Mouse (Mus musculus) gastrocnemius, postnatal 25 days (tissue): ENCODE measurements around the gene Olfr586. TPM values are rescaled to one million over a fixed set of nuclear protein-coding genes. Genes with fewer than 3 reads are reported as not detected.

Experiments
- DNase-seq: peaks from one replicate; pipeline ENCODE4 v3.0.0; 2022
- long read RNA-seq, 2 experiments: library from polyadenylated mRNA; stranded (forward); transcript quantifications; one replicate each; pipeline ENCODE4 v2.0.0; 2021
- total RNA-seq, 2 experiments: library from RNA; stranded (reverse); gene quantifications; 1 replicate in 1 of 2; 2 replicates in 1 of 2; pipeline ENCODE4 v1.2.3; 2021

Olfr586 gene
- not detected for total RNA-seq
- long read RNA-seq, experiment 1, result 0 reads
- long read RNA-seq, experiment 2, result 0 reads

GRCm38 (mm10) chr7:103125538-103125937 lies at the start of gene Olfr586:
Gene Olfr586, minus strand, starts transcription at chr7:103125638.
- DNase-seq, result no peak

DNA sequence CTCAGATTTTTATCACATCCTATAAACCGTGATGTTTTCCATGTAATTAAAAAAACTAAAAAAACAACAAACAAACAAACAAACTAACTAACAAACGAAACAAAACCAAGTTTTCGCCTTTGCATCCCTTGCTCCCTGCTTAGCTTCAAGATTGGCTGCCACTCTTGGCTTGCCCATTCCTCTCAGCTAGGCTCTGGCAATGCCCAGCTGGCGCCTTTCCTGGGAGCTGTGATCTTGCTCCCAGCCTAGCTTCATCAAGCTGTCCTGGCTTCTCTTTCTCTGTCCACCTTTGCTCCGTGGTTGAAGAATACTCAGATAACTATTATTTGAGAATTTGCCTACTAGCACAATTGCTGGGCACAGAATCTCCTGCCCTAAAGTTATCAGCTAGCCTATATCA lies 44.3 kb upstream of the Olfr586 start:
- DNase-seq, result no peak

GRCm38 (mm10) chr7:103156256-103156655 lies 30.8 kb upstream of the Olfr586 start, which contains the start of gene Olfr589:
Gene Olfr589, minus strand, starts transcription at chr7:103156356.
- DNase-seq, result no peak

DNA sequence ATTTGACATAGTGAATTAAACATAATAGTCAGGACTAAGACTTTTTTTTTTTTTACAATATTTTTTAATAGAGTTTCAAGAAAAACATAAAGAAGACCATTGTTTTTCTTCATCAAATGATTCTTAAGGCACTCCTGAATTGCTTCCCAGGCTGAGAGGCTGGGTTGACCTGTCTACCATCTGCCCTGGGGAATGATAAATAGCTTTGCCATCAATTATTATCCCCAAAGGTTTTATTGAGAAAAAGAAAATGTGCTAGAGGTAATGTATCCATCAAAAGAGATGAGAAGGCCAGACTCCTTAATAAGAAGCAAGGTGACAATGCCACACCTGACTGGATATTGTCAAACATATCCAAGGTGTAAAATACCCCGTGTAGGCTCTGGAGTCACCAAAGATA lies 15.1 kb upstream of the Olfr586 start, which contains the start of gene Olfr588-ps1:
Gene Olfr588-ps1, plus strand, starts transcription at position 301 of the 400 bp plus-strand sequence.
- no peak for DNase-seq

- no peak for DNase-seq
Measured at GRCm38 (mm10) chr7:103119406-103119805, 6.0 kb downstream of the Olfr586 start.

DNA sequence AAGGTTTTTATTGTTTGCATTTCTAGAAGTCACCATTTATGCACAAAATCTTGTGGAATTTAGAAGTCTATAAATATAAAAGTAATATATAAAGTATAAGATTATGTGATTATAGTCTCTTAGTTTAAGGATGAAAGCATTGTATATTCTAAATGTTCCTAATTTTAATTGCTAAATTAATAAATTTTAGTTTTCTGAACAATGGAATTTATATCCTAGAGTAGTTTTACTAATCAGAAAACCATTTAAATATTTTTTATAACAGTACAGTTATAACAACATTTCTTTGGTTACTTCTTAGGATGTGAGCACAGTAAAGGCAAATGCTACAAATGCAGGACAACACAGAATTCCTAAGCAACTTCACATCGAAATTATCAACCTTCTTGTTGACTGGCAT lies 28.0 kb downstream of the Olfr586 start, which contains the start of gene Olfr585:
Gene Olfr585, plus strand, starts transcription at position 301 of the 400 bp plus-strand sequence.
- no peak for DNase-seq

DNA sequence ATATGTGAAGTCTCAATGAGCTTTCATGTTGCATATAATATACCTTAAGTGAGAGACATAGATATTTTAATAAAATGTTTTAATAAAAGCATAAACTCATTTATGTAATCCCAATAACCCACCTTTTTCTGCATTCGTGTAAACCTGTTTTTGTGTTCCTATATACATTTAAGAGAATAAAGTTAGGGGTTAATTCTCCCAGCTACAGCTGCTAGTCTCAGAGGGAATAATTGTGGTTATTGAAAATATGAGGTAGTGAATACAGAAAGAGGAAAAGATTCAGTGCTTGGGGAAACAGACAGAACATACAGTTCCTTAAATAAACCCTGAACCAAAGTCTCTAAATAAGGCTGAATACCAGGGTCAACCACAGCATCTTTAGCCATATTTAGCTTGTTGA lies 43.9 kb downstream of the Olfr586 start, which contains the start of gene Olfr584:
Gene Olfr584, plus strand, starts transcription at position 301 of the 400 bp plus-strand sequence.
- DNase-seq, result no peak

Other genes with a start within 250 kb of the Olfr586 start
- gene Olfr568, start 248.5 kb downstream of the Olfr586 start, total RNA-seq, result not detected
- gene Olfr569, start 234.8 kb downstream of the Olfr586 start, total RNA-seq, result not detected
- not detected for gene Olfr570, start 231.1 kb downstream of the Olfr586 start, total RNA-seq
- not detected for gene Olfr571, start 208.1 kb downstream of the Olfr586 start, total RNA-seq
- gene Olfr572, start 201.2 kb downstream of the Olfr586 start, total RNA-seq, result not detected
- gene Olfr573-ps1, start 183.1 kb downstream of the Olfr586 start, total RNA-seq, result not detected
- gene Olfr574, start 177.2 kb downstream of the Olfr586 start, total RNA-seq, result not detected
- gene Olfr575, start 166.9 kb downstream of the Olfr586 start, total RNA-seq, result not detected
- gene Olfr576, start 163.0 kb downstream of the Olfr586 start, total RNA-seq, result not detected
- not detected for gene Olfr577, start 149.7 kb downstream of the Olfr586 start, total RNA-seq
- not detected for gene Olfr578, start 136.3 kb downstream of the Olfr586 start, total RNA-seq
- gene Olfr582, start 87.6 kb downstream of the Olfr586 start, total RNA-seq, result not detected
- not detected for gene Olfr583, start 74.3 kb downstream of the Olfr586 start, total RNA-seq
- not detected for gene Olfr584, start 43.8 kb downstream of the Olfr586 start, total RNA-seq
- not detected for gene Olfr585, start 27.9 kb downstream of the Olfr586 start, total RNA-seq
- gene Olfr588-ps1, start 15.2 kb upstream of the Olfr586 start, total RNA-seq, result not detected
- gene Olfr589, start 30.7 kb upstream of the Olfr586 start, total RNA-seq, result not detected
- not detected for gene Olfr591, start 52.7 kb upstream of the Olfr586 start, total RNA-seq
- not detected for gene Olfr592, start 59.2 kb upstream of the Olfr586 start, total RNA-seq
- gene Olfr593, start 86.2 kb upstream of the Olfr586 start, total RNA-seq, result not detected
- not detected for gene Olfr594, start 91.4 kb upstream of the Olfr586 start, total RNA-seq
- gene Usp17ld, start 126.9 kb upstream of the Olfr586 start, total RNA-seq, result not detected
- gene Olfr596, start 180.0 kb upstream of the Olfr586 start, total RNA-seq, result not detected
- gene Olfr597, start 190.7 kb upstream of the Olfr586 start, total RNA-seq, result not detected
- gene Olfr598, start 197.9 kb upstream of the Olfr586 start, total RNA-seq, result not detected
- gene Olfr599, start 210.3 kb upstream of the Olfr586 start, total RNA-seq, result not detected
- gene Olfr600, start 224.0 kb upstream of the Olfr586 start, total RNA-seq, result not detected
- not detected for gene Olfr601, start 237.0 kb upstream of the Olfr586 start, total RNA-seq